Mouse (Mus musculus): ENCODE data around the gene Gm10337. TPM values are rescaled to one million over a fixed set of nuclear protein-coding genes. Genes with fewer than 3 reads are reported as not detected.

Gm10337 gene
- polyA plus RNA-seq, 1 experiment from 2014 or later, result not detected

- 95% methylated on average over 3 of the region's 3 CpGs for WGBS (ENCODE audit: missing documents)
- Histone ChIP-seq H3K36me3 (ENCODE audit: inconsistent target) (peaks cover 77% of the 10 kb centered on the region), H3K4me3 (ENCODE audit: inconsistent target) (no peak overlapping the region), H3K27ac (no peak overlapping the region), H3K79me2 (ENCODE audit: inconsistent target) (no peaks in the 10 kb centered on the region)
Observed at GRCm38 (mm10) chr15:102532106-102532900, 28.8 kb downstream of the Gm10337 start.

GRCm38 (mm10) chr15:102533926-102534325 is 30.4 kb downstream of the Gm10337 start:
- Histone ChIP-seq H3K27ac (no peak overlapping the region), H3K4me3 (ENCODE audit: inconsistent target) (no peak overlapping the region), H3K79me2 (ENCODE audit: inconsistent target) (no peaks in the 10 kb centered on the region), H3K36me3 (ENCODE audit: inconsistent target) (peaks cover 83% of the 10 kb centered on the region)
- WGBS (ENCODE audit: missing documents), result 97% methylated on average over 7 of the region's 7 CpGs

- H3K36me3 ChIP-seq (ENCODE audit: inconsistent target), result peaks cover 76% of the 10 kb centered on the region
- H3K79me2 ChIP-seq (ENCODE audit: inconsistent target), result no peaks in the 10 kb centered on the region
- whole genome bisulfite sequencing (ENCODE audit: missing documents), result 98% methylated on average over 4 of the region's 4 CpGs
- no peak overlapping the region for H3K4me3 ChIP-seq (ENCODE audit: inconsistent target)
- H3K27ac ChIP-seq, result no peak overlapping the region
Observed at GRCm38 (mm10) chr15:102544801-102545200, 41.3 kb downstream of the Gm10337 start.

GRCm38 (mm10) chr15:102546246-102546645 is 42.7 kb downstream of the Gm10337 start:
- 95% methylated on average over 3 of the region's 3 CpGs for WGBS (ENCODE audit: missing documents)
- H3K36me3 ChIP-seq (ENCODE audit: inconsistent target), result peaks cover 65% of the 10 kb centered on the region
- no peak overlapping the region for H3K4me3 ChIP-seq (ENCODE audit: inconsistent target)
- H3K79me2 ChIP-seq (ENCODE audit: inconsistent target), result no peaks in the 10 kb centered on the region
- H3K27ac ChIP-seq, result no peak overlapping the region

GRCm38 (mm10) chr15:102546677-102547427 is 43.3 kb downstream of the Gm10337 start:
- Histone ChIP-seq H3K27ac (no peak overlapping the region), H3K79me2 (ENCODE audit: inconsistent target) (no peaks in the 10 kb centered on the region), H3K36me3 (ENCODE audit: inconsistent target) (peaks cover 64% of the 10 kb centered on the region), H3K4me3 (ENCODE audit: inconsistent target) (no peak overlapping the region)
- 100% methylated on average over 3 of the region's 3 CpGs for WGBS (ENCODE audit: missing documents)

- Histone ChIP-seq H3K79me2 (ENCODE audit: inconsistent target) (no peaks in the 10 kb centered on the region), H3K27ac (no peak overlapping the region), H3K4me3 (ENCODE audit: inconsistent target) (no peak overlapping the region), H3K36me3 (ENCODE audit: inconsistent target) (peaks cover 64% of the 10 kb centered on the region)
- WGBS (ENCODE audit: missing documents), result 95% methylated on average over 3 of the region's 3 CpGs
Observed at GRCm38 (mm10) chr15:102547478-102547877, 44.0 kb downstream of the Gm10337 start.

- no peak overlapping the region for H3K27ac ChIP-seq
- H3K79me2 ChIP-seq (ENCODE audit: inconsistent target), result no peaks in the 10 kb centered on the region
- 100% methylated on average over 4 of the region's 5 CpGs for WGBS (ENCODE audit: missing documents)
- H3K36me3 ChIP-seq (ENCODE audit: inconsistent target), result peaks cover 53% of the 10 kb centered on the region
- H3K4me3 ChIP-seq (ENCODE audit: inconsistent target), result no peak overlapping the region
Observed at GRCm38 (mm10) chr15:102552599-102552998, 49.1 kb downstream of the Gm10337 start.

Other genes with a start within 250 kb of the Gm10337 start
- gene Rarg, start 246.2 kb upstream of the Gm10337 start, polyA plus RNA-seq (2018), result 4.7 to 19.6 TPM (median 7.5 TPM) in 3 replicates
- not detected in 3 replicates for gene Gm9918, start 233.2 kb upstream of the Gm10337 start, polyA plus RNA-seq (2018)
- gene Mfsd5, start 224.3 kb upstream of the Gm10337 start, polyA plus RNA-seq (2018), result 49.9 to 84.0 TPM (median 66.7 TPM) in 3 replicates
- 1.0 to 5.7 TPM (median 3.5 TPM) in 3 replicates for gene Espl1, start 207.5 kb upstream of the Gm10337 start, polyA plus RNA-seq (2018)
- 258 to 355 TPM (median 355 TPM) in 3 replicates for gene Pfdn5, start 177.6 kb upstream of the Gm10337 start, polyA plus RNA-seq (2018)
- 15.1 to 28.2 TPM (median 21.0 TPM) in 3 replicates for gene Myg1, start 172.0 kb upstream of the Gm10337 start, polyA plus RNA-seq (2018)
- 10.7 to 28.2 TPM (median 18.0 TPM) in 3 replicates for gene Aaas, start 153.0 kb upstream of the Gm10337 start, polyA plus RNA-seq (2018)
- gene Sp7, start 136.5 kb upstream of the Gm10337 start, polyA plus RNA-seq (2018), result not detected in 3 replicates
- gene Sp1, start 97.6 kb upstream of the Gm10337 start, polyA plus RNA-seq (2018), result 19.8 to 22.7 TPM (median 22.6 TPM) in 3 replicates
- gene Amhr2, start 58.4 kb upstream of the Gm10337 start, polyA plus RNA-seq (2018), result 0.07 TPM in 1 of 3 replicates, not detected in the others
- gene Prr13, start 44.7 kb upstream of the Gm10337 start, polyA plus RNA-seq (2018), result 149 to 380 TPM (median 236 TPM) in 3 replicates
- gene Pcbp2, start 33.2 kb upstream of the Gm10337 start, polyA plus RNA-seq (2018), result 469 to 548 TPM (median 534 TPM) in 3 replicates
- 4.7 to 7.1 TPM (median 5.2 TPM) in 3 replicates for gene Map3k12, start 13.3 kb downstream of the Gm10337 start, polyA plus RNA-seq (2018)
- 12.9 to 30.0 TPM (median 24.7 TPM) in 3 replicates for gene Tarbp2, start 14.5 kb downstream of the Gm10337 start, polyA plus RNA-seq (2018)
- gene Npff, start 21.2 kb downstream of the Gm10337 start, polyA plus RNA-seq (2018), result 0.41 to 1.8 TPM (median 1.0 TPM) in 3 replicates
- 0.19 TPM in 1 of 3 replicates, not detected in the others for gene Gm28047, start 121.3 kb downstream of the Gm10337 start, polyA plus RNA-seq (2018)
- 36.4 to 59.3 TPM (median 45.3 TPM) in 3 replicates for gene Atf7, start 121.7 kb downstream of the Gm10337 start, polyA plus RNA-seq (2018)
- 113 to 295 TPM (median 267 TPM) in 3 replicates for gene Atp5g2, start 168.6 kb downstream of the Gm10337 start, polyA plus RNA-seq (2018)
- gene Calcoco1, start 218.5 kb downstream of the Gm10337 start, polyA plus RNA-seq (2018), result 11.1 to 58.2 TPM (median 32.4 TPM) in 3 replicates

Measured in macrophage (primary cell).